Mouse (Mus musculus) lung, adult 2 months (tissue): ENCODE measurements at regions not wholly inside any gene's neighbourhood (a gene's known extent, or its start where the extent isn't known, plus 50 kb on each side); places are given as distances from the start of the nearest gene placed in this dataset.

Experiments
- DNase-seq: peaks from one replicate; pipeline ENCODE4 v3.0.0; 2022
- H3K4me1 ChIP-seq: fragments of 200-500 bp; 2 replicates; pipeline ENCODE4 v1.6.1; 2011; ENCODE audit warnings: low read length; ENCODE audit not compliant: control insufficient read depth, insufficient read depth
- H3K4me3 ChIP-seq: fragments of 200-500 bp; replicated peaks from 2 replicates; pipeline ENCODE3; 2011; ENCODE audit warnings: low read depth, mild to moderate bottlenecking, control low read depth, low read length; ENCODE audit errors: extremely low read depth
- CTCF ChIP-seq: fragments of 200-500 bp; IDR thresholded peaks from 2 replicates; pipeline ENCODE4 v1.5.1; 2011; ENCODE audit warnings: mild to moderate bottlenecking, low read length, control low read depth; ENCODE audit not compliant: insufficient read depth
- POLR2A ChIP-seq: fragments of 200-500 bp; IDR thresholded peaks from 2 replicates; pipeline ENCODE4 v1.6.1; 2011; ENCODE audit warnings: low read depth, mild to moderate bottlenecking, control low read depth, low read length, borderline replicate concordance; ENCODE audit errors: extremely low read depth
- WGBS: fragments of 180-500 bp; shearing (Covaris S2); methylation state at CpG from one replicate; pipeline ENCODE4 v1.1.7; 2018; 5-methylcytosine and 5-hydroxymethylcytosine counted together

GRCm38 (mm10) chr3:65455597-65456284 is 63.3 kb upstream of the Ssr3 start:
- no peak for DNase-seq
- no peak overlapping the region for H3K4me3 ChIP-seq
- no peak for TF ChIP-seq CTCF
- TF ChIP-seq POLR2A = no peak
- H3K4me1 ChIP-seq = no peaks in the 10 kb centered on the region; the same call in 1 of the 2 replicates
- 55% methylated on average over 14 of the region's 14 CpGs for WGBS

GRCm38 (mm10) chr3:65454301-65454700 is 61.9 kb upstream of the Ssr3 start:
- H3K4me1 ChIP-seq = no peaks in the 10 kb centered on the region
- no peak for TF ChIP-seq POLR2A
- TF ChIP-seq CTCF = no peak
- no peak overlapping the region for H3K4me3 ChIP-seq
- no peak for DNase-seq
- WGBS = 94% methylated on average over 7 of the region's 7 CpGs

- H3K4me1 ChIP-seq = no peaks in the 10 kb centered on the region
- WGBS = 88% methylated on average over 1 of the region's 1 CpGs
- H3K4me3 ChIP-seq = no peak overlapping the region
- TF ChIP-seq CTCF (no peak), POLR2A (no peak)
- DNase-seq = no peak
Measured at GRCm38 (mm10) chr3:65449176-65449575, 56.8 kb upstream of the Ssr3 start.

GRCm38 (mm10) chr3:65443701-65444100 is 51.3 kb upstream of the Ssr3 start:
- Histone ChIP-seq H3K4me3 (no peak overlapping the region), H3K4me1 (no peaks in the 10 kb centered on the region)
- no peak for DNase-seq
- 72% methylated on average over 1 of the region's 1 CpGs for WGBS
- TF ChIP-seq POLR2A (no peak), CTCF (no peak)

- WGBS = 58% methylated on average over 8 of the region's 8 CpGs
- no peaks in the 10 kb centered on the region for H3K4me1 ChIP-seq
- H3K4me3 ChIP-seq = no peak overlapping the region
- TF ChIP-seq CTCF (no peak), POLR2A (no peak)
- DNase-seq = no peak
Measured at GRCm38 (mm10) chr3:65442946-65443345, 50.5 kb upstream of the Ssr3 start.

GRCm38 (mm10) chr3:65442269-65442668 is 49.8 kb upstream of the Ssr3 start:
- peak; percentile 34 for DNase-seq
- TF ChIP-seq POLR2A (no peak), CTCF (no peak)
- WGBS = 47% methylated on average over 4 of the region's 4 CpGs
- no peak overlapping the region for H3K4me3 ChIP-seq
- H3K4me1 ChIP-seq = no peaks in the 10 kb centered on the region
